Mouse (Mus musculus): Measurements from ENCODE around the gene Pxt1. TPM values are rescaled to one million over a fixed set of nuclear protein-coding genes. Genes with fewer than 3 reads are reported as not detected.

The Pxt1 gene
- polyA plus RNA-seq, 1 experiment = not detected

- no peak for TF ChIP-seq GATA1 (IDR thresholded peaks at IDR 0.05; ENCODE audit: low read length)
These were observed 9.6 kb upstream of the Pxt1 start for GRCm38 (mm10) chr17:28953251-28953650.

DNA sequence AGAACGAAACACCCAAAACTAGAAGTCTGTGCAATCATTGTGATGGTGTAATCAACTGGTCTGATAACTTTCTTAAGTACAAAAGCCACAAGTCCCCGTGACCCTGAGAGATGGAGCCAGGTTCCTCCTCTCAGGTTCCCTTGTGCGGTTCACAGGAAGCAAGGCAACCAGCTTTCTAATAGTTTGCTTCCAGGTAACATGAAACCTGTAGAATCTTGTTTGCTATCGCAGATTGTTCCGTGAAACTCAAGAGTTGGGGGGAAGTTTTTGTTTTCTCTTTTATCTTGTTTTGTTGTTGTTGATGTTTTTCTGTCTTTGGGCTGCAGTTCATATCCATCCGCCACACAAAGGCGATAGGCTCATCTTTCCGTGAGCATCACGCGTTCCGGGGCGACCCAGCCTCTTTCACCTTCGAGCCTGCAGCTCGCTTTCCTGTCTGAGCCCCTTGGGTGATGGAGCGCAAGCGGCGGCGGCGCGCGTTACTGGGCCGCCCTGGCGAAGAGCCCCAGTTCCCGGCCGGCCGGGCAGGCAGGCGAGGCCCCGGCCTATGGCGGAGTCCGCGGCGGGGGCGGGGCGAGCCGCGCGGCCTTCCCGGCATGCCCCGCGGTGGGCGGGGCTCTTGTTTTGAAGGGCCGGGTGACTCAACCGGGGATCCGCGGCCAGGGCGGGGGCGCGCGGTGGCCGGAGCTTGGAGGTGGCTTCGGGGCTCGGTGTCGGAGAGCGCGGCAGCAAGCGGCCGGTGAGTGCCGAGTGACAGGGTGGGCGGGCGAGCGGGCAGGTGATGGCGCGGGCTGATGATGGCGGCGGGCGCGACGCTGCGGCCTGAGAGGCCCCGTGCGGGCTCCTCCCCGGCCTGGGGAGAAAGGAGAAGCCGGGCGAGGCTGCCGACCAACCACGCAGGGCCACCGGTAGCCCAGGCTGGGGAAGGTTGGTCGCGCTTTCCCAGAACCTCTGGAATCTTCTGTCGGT is 8.5 kb upstream of the Pxt1 start, which contains the start of gene Kctd20:
Gene Kctd20 (plus strand): TSS at position 120 of the 969 bp plus-strand sequence.
- TF ChIP-seq GATA1 (IDR thresholded peaks at IDR 0.05; ENCODE audit: low read length) = no peak

DNA sequence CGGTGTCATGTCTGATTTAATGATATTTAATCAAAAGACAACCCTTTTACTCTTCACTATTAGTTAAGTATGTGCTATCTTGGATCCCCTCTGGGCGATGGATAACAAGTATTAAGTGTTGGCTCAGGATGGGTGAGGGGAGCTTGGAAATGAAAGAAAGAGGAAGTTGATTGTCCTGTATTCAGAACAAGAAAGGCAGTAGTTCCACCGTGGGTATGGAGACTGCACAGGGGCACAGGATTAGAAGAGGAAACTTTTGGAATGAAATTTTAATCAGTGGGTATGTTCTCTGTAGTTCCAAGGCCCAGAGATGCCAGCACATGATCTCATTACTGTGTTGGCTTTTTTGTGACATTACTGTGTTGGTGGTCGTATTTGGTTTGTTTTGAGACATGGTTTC is 7.1 kb upstream of the Pxt1 start:
- TF ChIP-seq GATA1 (IDR thresholded peaks at IDR 0.05; ENCODE audit: low read length) = no peak

DNA sequence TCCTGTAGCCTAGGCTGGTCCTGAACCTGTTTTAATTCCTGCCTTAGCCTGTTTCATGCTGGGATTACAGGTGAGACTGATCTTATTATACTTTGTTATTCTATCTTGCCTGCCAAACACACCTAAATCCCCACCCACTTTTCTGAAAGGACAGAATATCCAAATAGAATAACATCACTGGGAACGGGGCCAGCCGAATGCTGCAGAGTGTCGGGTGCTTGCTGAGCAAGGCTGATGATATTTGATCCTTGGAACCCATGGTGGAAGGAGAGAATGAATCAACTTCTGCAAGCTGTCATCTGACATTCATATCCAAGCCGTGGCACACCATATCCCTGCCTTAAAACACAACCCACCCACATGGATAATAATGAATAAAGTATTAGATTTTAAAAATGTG is 5.0 kb upstream of the Pxt1 start:
- no peak for TF ChIP-seq GATA1 (IDR thresholded peaks at IDR 0.05; ENCODE audit: low read length)

DNA sequence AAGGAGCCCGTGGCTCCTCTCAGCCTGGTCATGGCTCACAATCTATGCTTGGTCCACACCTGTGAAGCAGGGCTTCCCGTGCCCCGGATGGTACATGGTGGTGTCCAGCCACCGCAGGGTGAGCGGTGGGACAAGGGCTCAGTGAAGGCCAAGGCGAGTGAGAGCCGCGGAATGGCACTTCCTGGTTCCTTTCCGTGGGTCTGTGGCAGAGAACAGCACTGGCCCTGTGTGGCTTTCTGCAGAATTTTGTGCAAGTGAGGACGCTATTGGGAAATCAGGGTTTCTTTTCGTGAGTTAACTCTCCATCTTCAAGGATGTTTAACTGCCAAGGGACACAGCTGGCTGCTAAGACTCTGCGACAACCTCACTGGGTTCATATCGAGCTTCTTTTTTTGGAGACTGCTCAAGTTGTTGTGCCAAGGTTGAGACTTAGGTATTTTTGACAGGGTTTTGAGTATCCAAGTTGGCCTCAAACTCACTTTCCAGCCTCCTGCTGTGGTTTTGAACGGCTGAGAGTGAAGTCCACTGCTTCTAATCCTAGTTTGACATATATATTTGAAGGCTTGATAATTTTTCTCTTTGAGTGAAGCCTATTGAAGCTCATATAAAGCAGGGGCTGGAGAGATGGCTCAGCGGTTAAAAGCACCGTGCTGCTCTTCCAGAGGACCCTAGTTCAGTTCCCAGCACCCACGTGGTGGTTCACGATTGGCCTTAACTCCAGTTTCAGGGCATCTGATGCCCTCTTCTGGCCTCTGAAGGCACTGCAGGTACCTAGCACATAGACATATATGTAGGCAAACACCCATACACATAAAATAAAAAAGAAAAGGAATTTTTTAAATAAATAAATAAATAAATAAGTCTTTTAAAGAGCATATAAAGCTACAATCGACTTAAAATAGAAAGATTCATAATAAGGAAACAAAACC is 3.6 kb upstream of the Pxt1 start:
- TF ChIP-seq GATA1 (IDR thresholded peaks at IDR 0.05; ENCODE audit: low read length) = no peak

GRCm38 (mm10) chr17:28944481-28944880 is 841 bp upstream of the Pxt1 start:
- no peak for TF ChIP-seq GATA1 (IDR thresholded peaks at IDR 0.05; ENCODE audit: low read length)

- no peak for TF ChIP-seq GATA1 (IDR thresholded peaks at IDR 0.05; ENCODE audit: low read length)
These were observed 1.5 kb downstream of the Pxt1 start for GRCm38 (mm10) chr17:28942101-28942500.

GRCm38 (mm10) chr17:28940776-28941555 is 2.7 kb downstream of the Pxt1 start:
- no peak for TF ChIP-seq GATA1 (IDR thresholded peaks at IDR 0.05; ENCODE audit: low read length)

DNA sequence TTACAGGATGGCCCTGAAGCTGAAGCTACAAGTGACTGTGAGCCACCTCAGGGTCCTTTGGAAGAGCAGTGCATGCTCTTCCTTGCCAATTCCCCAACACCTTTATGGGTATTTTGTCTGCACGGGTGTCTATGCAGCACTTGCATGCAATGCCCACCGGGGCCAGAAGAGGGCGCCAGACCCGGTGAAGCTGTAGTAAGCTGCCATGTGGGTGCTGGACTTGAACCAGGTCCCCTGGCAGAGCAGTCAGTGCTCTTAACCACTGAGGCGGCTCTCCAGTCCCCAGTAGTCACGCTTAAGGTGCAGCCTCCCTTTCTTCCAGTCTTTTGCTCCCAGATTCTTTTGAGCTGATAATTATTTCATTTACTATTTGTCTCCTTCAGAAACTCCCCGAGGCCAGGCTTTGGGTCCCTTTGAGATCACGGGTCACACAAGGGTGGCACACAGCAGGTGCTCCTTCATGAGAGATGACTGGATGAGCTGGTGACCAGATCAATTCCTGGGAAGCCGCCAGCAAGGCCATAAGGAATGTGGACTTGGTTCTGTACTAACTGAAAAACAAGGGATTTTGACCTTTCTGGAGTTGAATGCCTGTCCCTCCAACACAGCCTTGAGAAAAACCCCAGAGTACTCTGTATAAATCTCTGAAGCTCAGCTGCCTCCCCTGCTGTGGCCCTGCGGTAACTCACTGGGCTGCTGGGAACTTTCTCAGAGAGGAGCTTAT is 6.9 kb downstream of the Pxt1 start:
- TF ChIP-seq GATA1 (IDR thresholded peaks at IDR 0.05; ENCODE audit: low read length) = no peak

DNA sequence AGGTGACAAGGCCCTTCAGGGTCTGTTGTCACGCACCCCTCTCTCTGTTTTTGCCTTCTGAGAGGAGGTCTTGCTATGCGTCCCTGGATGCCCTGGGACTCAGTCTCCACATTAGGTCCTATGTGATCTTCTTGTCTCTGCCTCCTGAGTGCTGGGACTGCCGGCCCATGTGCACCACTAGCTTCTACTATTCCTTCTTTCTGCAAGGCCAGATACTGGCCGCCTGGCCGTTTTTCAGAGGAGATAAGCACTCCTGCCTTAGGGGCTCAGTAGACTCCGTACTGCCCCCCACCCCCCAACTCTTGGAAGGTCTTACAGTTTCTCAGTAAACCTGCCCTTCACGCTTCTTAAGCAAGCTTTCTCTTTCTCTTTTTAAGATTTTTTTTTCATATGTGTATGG is 7.5 kb downstream of the Pxt1 start:
- no peak for TF ChIP-seq GATA1 (IDR thresholded peaks at IDR 0.05; ENCODE audit: low read length)

- no peak for TF ChIP-seq GATA1 (IDR thresholded peaks at IDR 0.05; ENCODE audit: low read length)
These were observed 9.3 kb downstream of the Pxt1 start for GRCm38 (mm10) chr17:28934120-28934916.

DNA sequence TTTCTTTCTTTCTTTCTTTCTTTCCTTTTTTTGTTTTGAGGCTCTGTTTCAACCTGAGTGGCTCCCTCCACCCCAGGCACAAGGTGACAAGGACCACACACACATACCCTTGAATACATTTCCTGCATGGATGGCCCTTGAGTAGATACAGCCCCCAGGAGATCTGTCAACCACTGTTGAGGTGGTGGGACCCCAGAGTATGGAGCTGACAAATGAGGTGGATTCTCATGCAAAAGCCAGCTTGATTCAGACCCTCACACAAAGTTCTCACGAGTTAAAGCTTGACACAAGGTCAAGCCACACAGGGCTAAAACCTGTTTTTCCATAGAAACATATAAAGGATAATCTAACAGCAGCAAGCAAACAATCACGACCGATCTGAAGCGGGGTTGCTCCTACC is 11.4 kb downstream of the Pxt1 start:
- no peak for TF ChIP-seq GATA1 (IDR thresholded peaks at IDR 0.05; ENCODE audit: low read length)

DNA sequence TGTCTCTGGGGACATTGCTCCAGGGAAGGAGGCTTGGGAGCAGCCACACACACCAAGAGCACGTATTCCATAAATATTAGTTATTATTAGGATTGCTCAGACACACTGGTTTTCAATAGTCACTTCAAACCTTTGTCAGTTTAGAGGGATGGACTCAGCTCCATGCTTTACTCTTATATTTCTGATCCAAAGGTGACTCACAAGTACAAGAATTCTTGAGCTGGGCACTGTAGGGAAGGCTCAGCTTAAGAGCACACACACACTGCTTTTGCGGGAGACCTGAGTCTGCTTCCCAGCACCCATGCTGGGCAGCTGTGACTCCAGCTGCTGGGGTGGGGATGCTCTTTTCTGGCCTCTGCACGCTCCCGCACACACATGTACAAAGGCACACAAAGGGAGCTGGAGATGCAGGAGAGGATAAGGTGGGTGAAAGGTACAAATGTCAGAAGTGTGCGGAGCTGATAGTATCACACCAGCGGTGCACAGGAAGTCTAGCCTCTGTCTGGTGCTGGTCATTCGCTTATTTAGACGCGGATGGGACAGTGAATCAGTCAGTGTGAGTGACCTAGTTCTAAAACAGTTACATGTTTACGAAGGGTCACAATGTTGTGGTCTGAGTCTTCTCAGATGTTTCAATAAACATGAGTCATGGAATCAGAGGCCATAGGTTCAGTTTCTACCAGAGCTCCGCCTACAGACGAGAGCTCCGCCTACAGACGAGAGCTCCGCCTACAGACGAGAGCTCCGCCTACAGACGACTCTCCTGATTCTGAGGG is 12.0 kb downstream of the Pxt1 start:
- no peak for TF ChIP-seq GATA1 (IDR thresholded peaks at IDR 0.05; ENCODE audit: low read length)
